Mouse (Mus musculus) heart, adult 2 months (tissue): ENCODE data around the gene Kirrel. TPM values are rescaled to one million over a fixed set of nuclear protein-coding genes. Genes with fewer than 3 reads are reported as not detected.

ENCODE experiments used
- DNase-seq, 2 experiments: peaks; one replicate each; pipeline ENCODE4 v3.0.0; 2021
- H3K27ac ChIP-seq: fragments of 200-600 bp; 2 replicates; pipeline ENCODE4 v1.8.1; 2022
- H3K27me3 ChIP-seq: fragments of 200-500 bp; 2 replicates; pipeline ENCODE4 v1.6.1; 2012; ENCODE audit warnings: mild to moderate bottlenecking, low read length, inconsistent platforms, mixed read lengths; ENCODE audit not compliant: control insufficient read depth, insufficient read depth
- H3K36me3 ChIP-seq: fragments of 200-500 bp; 2 replicates; pipeline ENCODE4 v1.6.1; 2012; ENCODE audit warnings: low read length, inconsistent platforms; ENCODE audit not compliant: control insufficient read depth, insufficient read depth
- H3K4me1 ChIP-seq: fragments of 200-500 bp; 2 replicates; pipeline ENCODE4 v1.6.1; 2011; ENCODE audit warnings: low read length; ENCODE audit not compliant: control insufficient read depth, insufficient read depth
- H3K4me3 ChIP-seq: fragments of 200-600 bp; 2 replicates; pipeline ENCODE4 v1.8.1; 2022
- H3K79me2 ChIP-seq: fragments of 200-500 bp; replicated peaks from 2 replicates; pipeline ENCODE4 v1.6.1; 2012; ENCODE audit warnings: mild to moderate bottlenecking, inconsistent platforms, low read length, moderate library complexity, mixed read lengths; ENCODE audit not compliant: control insufficient read depth, insufficient read depth
- H3K9ac ChIP-seq: fragments of 200-500 bp; 2 replicates; pipeline ENCODE4 v1.6.1; 2012; ENCODE audit warnings: low read depth, mild to moderate bottlenecking, control low read depth, inconsistent platforms, low read length, mixed read lengths
- CTCF ChIP-seq: fragments of 200-600 bp; IDR thresholded peaks from 2 replicates; pipeline ENCODE4 v1.8.1; 2022; ENCODE audit warnings: antibody characterized with exemption, mild to moderate bottlenecking, moderate library complexity
- EP300 ChIP-seq: fragments of 200-500 bp; IDR thresholded peaks from 2 replicates; pipeline ENCODE4 v1.6.1; 2011; ENCODE audit warnings: low read depth, low read length, control low read depth; ENCODE audit not compliant: insufficient read depth
- POLR2A ChIP-seq: fragments of 200-500 bp; IDR thresholded peaks from 2 replicates; pipeline ENCODE4 v1.6.1; 2011; ENCODE audit warnings: mild to moderate bottlenecking, low read depth, low read length, control low read depth; ENCODE audit not compliant: insufficient read depth
- WGBS: fragments of 180-500 bp; shearing (Covaris S2); methylation state at CpG from one replicate; pipeline ENCODE4 v1.1.7; 2018; 5-methylcytosine and 5-hydroxymethylcytosine counted together
- intact Hi-C: fragments of 180-260 bp; cut with DNase I; formaldehyde crosslinking; loops from one replicate; pipeline ENCODE4 v1.15.1; 2025
- polyA plus RNA-seq: library from polyadenylated mRNA; depleted of rRNA; stranded (reverse); fragments of >200 nt; gene quantifications from 2 replicates; pipeline ENCODE4 v1.2.3, GENCODE M21; 2012
- total RNA-seq, 2 experiments: library from RNA; stranded (reverse); gene quantifications; 2 replicates each; pipeline ENCODE4 v1.2.3; 2021

The Kirrel gene
- total and polyA plus RNA-seq, 3 experiments, result 6.0 to 7.5 (median 6.2) TPM

DNA sequence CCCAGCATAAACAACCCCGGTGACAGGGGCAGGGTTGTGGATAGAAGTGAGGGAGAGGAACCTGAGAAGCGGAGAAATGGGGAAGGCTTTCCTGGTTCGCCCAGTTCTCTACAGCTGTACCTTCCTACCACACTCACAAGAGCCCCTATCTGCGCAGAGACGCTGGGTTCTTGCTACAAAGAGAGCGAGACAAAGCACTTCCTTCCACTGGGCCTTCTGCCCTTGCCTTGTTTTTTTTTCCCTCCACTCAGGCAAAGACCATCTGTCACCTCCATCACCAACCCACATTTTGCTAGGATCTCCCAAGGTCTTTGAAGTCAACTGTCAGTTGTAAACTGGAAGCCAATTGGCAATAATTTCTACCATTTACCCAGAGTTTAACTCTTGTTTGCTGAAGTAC, 80.8 kb downstream of the Kirrel start:
- WGBS, result 68% methylated on average over 6 of the region's 6 CpGs
- H3K4me1 ChIP-seq, result 0 out of 2 replicates have a peak, but pooled peaks cover 1% of the 10 kb centered on the region
- no peak for DNase-seq
- H3K27ac ChIP-seq, result no peak overlapping the region
- TF ChIP-seq EP300 (no peak), CTCF (no peak), POLR2A (no peak)
- no peak overlapping the region for H3K9ac ChIP-seq
- H3K27me3 ChIP-seq, result no peaks in the 10 kb centered on the region
- no peaks in the 10 kb centered on the region for H3K79me2 ChIP-seq
- no peak overlapping the region for H3K4me3 ChIP-seq
- no peaks in the 10 kb centered on the region for H3K36me3 ChIP-seq
- intact Hi-C loops, result loop anchor here (5.0 kb wide), 2 partner anchors 214 to 404 kb away; no protein-coding TSS in a partner anchor

DNA sequence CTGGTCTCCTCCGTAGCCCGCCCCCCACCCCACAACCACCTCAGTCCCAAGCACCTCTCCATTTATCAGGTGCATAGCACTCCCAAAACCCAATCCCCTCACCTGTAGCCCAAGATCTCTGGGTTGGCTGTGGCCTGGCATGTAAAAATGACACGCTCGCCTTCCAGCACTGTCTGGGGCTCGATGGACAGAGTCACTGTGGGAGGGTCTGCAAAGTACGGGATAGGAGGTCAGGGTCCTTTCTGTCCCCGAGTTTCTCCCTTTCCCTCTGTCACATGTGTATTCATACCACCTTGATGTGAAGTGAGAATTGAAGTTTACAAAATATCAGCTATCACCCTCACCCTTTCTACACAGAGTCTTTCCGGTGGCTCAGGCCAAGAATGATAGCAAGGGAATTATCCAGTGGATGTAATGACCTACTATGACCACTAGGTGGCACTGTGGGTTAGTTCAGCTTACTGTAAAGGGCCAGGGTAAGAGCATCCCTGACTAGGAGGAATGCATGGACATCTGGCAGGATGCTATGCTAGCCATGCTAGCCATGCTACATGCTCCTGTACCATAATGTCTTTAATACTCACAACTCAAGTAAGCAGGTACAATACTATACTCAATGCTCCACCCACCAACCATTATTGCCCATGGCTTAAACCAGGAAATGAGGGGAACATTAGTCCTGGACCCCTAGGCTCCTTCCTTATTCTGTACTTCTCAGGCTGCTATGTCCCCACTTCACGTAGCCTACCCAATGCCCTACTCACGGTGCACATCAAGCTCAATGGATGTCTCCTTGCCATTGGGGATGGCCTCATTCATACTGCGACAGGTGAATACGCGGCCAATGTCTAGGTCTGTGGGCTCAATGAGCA, 84.6 kb downstream of the Kirrel start:
- peak in 1 of 2 experiments; percentile 47 for DNase-seq
- Histone ChIP-seq H3K36me3 (no peaks in the 10 kb centered on the region), H3K27ac (no peak overlapping the region), H3K4me1 (no peaks in the 10 kb centered on the region), H3K27me3 (no peaks in the 10 kb centered on the region), H3K4me3 (no peak overlapping the region), H3K9ac (no peak overlapping the region), H3K79me2 (no peaks in the 10 kb centered on the region)
- TF ChIP-seq POLR2A, result no peak
- 0 out of 2 replicates have a peak, but pooled peaks have one; percentile 31 for TF ChIP-seq EP300
- peak; percentile 98 for TF ChIP-seq CTCF
- intact Hi-C loops, result loop anchor here (1.0 to 5.0 kb wide), 3 partner anchors 85 to 407 kb away; no protein-coding TSS in a partner anchor
- 71% methylated on average over 13 of the region's 13 CpGs for WGBS

DNA sequence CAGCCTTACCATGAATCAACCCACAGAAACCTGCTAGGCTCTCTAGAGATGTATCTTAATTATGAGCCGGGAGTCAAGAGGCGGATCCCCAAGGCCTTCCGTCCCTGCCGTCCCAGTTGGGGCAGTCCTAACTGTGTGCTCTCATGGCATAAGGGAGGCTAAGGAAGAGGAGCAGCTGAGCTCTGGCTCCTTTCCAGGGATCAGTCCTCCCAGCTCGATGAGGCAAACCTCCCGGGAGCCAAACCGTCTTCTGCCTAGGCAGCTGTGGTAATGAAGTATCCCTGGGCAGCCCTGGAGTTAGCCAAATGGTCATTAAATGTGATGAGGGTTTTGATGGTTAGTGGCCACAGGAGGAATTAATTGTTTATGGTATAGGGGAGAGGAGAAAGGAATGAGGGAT, 87.4 kb downstream of the Kirrel start:
- no peaks in the 10 kb centered on the region for H3K4me1 ChIP-seq
- H3K36me3 ChIP-seq, result no peaks in the 10 kb centered on the region
- no peak overlapping the region for H3K27ac ChIP-seq
- no peaks in the 10 kb centered on the region for H3K27me3 ChIP-seq
- no peaks in the 10 kb centered on the region for H3K79me2 ChIP-seq
- H3K9ac ChIP-seq, result no peak overlapping the region
- 53% methylated on average over 7 of the region's 7 CpGs for WGBS
- TF ChIP-seq EP300 (no peak), POLR2A (no peak), CTCF (no peak)
- intact Hi-C loops, result no loop called here
- no peak overlapping the region for H3K4me3 ChIP-seq
- peak in 1 of 2 experiments; percentile 48 for DNase-seq

DNA sequence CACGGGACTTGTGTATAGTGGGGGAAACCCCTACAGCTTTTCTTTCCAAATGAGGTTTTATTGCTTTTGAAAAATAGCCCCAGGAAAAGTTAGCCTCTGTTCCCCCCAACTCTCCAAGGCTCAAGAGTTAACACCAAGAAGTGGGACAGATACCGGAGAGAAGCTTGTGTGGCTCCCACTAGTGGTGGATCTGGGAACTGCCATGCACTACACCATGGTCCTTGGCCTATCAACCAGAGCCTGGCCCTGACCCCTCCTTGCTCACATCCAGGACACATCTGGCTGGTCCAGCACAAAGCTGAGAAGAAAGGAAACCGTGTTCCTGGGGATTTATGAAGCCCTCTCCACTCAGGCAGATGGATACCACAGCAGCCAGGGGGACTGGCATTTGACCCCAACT, 92.3 kb downstream of the Kirrel start:
- Histone ChIP-seq H3K4me1 (no peaks in the 10 kb centered on the region), H3K36me3 (no peaks in the 10 kb centered on the region), H3K9ac (no peak overlapping the region), H3K79me2 (no peaks in the 10 kb centered on the region), H3K27ac (no peak overlapping the region), H3K4me3 (no peak overlapping the region), H3K27me3 (no peaks in the 10 kb centered on the region)
- intact Hi-C loops, result no loop called here
- peak; percentile 88 for TF ChIP-seq CTCF
- no peak for TF ChIP-seq POLR2A
- 60% methylated on average over 3 of the region's 3 CpGs for WGBS
- peak; percentile 39 to 70 for DNase-seq

DNA sequence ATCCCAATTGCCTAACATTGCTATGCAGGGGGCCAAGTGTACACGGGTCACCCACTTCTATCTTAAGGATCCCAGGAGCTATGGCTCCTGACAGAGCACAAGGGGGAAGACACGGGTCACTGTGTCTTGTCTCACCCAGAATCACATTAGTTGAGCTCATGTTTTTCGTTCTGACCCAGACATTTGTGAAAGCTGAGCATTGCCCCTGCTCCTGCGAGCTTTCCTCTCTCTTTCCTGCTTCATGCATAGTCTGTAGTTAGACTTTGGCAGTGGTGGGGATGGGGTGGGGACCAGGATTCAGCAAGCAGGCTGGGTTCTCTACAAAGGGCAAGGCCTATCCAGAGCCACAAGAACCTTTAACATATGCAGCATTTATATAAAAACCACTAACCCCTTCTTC, 94.8 kb downstream of the Kirrel start:
- DNase-seq, result no peak
- Histone ChIP-seq H3K36me3 (no peaks in the 10 kb centered on the region), H3K27ac (no peak overlapping the region), H3K27me3 (no peaks in the 10 kb centered on the region), H3K9ac (no peak overlapping the region), H3K4me1 (no peaks in the 10 kb centered on the region), H3K79me2 (no peaks in the 10 kb centered on the region), H3K4me3 (no peak overlapping the region)
- intact Hi-C loops, result no loop called here
- WGBS, result 91% methylated on average over 4 of the region's 4 CpGs
- no peak for TF ChIP-seq CTCF

DNA sequence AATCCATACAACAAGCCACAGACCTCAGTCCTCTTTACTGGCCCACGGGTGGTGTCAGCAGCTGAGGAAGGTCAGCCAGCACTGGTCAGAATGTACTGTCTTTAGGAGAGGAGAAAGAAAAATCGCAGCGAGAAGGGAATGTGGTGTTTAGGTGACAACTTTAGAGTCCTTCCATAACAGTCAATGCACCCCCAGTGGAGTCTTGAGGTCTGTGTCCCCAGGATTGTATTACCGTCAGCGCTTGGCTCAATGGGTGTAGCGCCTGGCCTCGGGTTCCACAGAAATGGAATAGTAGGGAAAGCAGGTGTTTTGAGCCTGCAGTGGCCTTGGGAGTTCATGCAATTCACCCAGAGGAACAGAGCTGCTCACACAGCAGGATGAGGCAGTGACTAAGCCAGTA, 95.2 kb downstream of the Kirrel start:
- H3K27ac ChIP-seq, result no peak overlapping the region
- intact Hi-C loops, result no loop called here
- TF ChIP-seq POLR2A (no peak), CTCF (no peak), EP300 (no peak)
- no peak overlapping the region for H3K9ac ChIP-seq
- DNase-seq, result no peak
- no peaks in the 10 kb centered on the region for H3K36me3 ChIP-seq
- no peak overlapping the region for H3K4me3 ChIP-seq
- 93% methylated on average over 7 of the region's 7 CpGs for WGBS
- no peaks in the 10 kb centered on the region for H3K4me1 ChIP-seq
- H3K79me2 ChIP-seq, result no peaks in the 10 kb centered on the region
- no peaks in the 10 kb centered on the region for H3K27me3 ChIP-seq
